Mouse (Mus musculus): ENCODE results near the gene Fignl1.
A peak's percentile ranks its signal among the peaks of the same experiment; 100 is the strongest.

The Fignl1 gene

DNA sequence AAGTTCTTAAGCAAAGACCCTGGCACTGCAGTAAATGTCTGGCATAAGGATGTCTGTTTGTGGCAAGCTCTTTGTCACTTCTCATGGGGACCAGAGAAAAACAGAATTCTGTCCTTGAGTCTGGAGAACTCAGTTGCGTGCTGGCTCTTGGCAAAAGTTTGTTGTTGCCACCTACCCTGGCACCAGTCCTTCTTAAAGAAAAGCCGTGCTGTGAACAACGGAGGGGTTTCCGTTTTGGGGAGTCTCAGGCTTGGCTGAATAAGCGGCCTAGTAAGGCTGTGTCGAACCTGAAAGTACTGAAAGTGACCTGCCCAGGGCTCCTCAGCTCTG is 24.0 kb upstream of the Fignl1 start:
- no peak for DNase-seq (ENCODE audit: low spot score in 2 of 2)

DNA sequence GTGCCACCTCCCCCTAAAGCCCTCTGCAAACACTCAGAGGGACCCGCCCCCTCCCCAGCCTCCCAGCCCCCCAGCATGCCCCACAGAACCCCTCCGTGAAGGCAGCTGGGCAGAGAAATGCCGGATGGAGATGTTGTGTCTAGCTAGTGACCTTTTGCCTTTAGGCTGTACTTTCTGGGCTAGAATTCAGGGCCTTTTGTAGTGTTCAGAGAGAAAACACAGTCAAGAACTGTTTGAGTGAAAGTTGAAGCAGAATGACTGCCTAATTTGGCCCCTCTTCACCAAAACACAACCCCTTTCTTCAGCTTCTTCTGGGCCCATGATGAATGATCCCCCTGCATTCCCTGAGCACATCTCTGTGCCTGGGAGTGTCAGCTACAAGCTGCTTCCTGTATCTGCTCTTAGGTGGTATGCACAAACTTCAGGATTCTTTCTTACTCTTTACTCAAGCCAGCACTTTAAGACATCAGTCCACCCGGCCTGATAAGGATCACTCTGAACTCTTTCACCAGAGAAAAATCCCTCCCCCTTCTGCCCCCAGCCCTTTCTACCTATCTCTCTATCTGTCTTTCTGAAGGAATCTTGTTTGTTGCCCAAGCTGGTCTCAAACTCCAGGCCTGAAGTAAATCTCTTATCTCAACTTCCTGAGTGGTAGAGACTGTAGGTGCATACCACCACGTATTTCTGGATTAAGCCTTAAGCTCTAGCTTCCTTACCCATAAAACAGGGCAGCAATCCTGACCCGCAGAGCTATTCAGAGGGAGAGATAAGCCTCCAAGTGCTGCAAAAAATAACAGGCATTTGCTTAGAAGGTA is 23.4 kb upstream of the Fignl1 start:
- DNase-seq (ENCODE audit: low spot score in 2 of 2) = no peak

DNA sequence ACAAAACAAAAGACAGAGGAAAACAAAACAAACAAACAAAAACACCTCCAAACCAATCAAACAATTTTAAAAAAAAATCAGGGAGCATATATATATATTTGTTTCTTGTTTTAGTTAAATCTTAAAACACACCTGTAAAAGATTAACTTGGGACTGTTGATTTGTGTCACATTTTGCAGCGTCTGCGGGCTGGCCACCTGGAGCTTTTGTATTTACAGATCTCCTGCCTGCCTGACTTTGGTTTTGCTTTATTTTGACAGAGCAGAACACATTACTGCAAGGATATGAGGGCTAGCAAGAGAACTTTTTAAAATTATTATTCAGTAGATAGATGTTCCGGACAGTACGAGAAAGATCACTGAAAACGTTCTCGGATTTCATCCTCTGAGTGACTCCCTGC is 22.8 kb upstream of the Fignl1 start:
- no peak for DNase-seq (ENCODE audit: low spot score in 2 of 2)

DNA sequence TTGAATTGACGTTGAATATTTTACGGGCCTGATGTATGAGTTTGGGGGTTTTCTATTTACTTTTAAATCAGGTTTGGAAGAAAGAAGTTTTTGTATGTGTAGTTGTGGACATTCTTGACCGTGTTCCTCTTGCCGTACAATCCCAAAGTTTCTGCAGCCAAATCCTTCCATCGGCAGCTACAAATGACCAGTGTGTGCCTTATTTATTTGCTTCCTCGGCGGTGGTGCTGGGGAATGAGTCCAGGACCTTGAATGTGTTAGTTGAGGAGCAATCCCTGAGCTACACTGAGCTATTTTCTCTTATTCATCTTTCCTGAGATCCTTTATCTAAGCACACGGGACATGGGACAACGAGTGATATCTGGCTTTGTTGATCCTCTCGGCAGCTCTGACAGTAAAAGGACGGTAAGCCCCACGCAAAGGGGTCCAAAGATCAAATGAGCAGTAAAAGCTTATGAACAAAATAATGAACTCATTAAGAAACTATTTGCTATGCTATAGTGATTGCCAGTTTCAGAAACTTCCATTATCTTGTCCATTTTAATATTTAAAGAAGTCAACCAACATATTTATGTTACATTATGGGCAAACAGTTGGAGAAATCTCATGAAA is 22.2 kb upstream of the Fignl1 start:
- no peak for DNase-seq (ENCODE audit: low spot score in 2 of 2)

DNA sequence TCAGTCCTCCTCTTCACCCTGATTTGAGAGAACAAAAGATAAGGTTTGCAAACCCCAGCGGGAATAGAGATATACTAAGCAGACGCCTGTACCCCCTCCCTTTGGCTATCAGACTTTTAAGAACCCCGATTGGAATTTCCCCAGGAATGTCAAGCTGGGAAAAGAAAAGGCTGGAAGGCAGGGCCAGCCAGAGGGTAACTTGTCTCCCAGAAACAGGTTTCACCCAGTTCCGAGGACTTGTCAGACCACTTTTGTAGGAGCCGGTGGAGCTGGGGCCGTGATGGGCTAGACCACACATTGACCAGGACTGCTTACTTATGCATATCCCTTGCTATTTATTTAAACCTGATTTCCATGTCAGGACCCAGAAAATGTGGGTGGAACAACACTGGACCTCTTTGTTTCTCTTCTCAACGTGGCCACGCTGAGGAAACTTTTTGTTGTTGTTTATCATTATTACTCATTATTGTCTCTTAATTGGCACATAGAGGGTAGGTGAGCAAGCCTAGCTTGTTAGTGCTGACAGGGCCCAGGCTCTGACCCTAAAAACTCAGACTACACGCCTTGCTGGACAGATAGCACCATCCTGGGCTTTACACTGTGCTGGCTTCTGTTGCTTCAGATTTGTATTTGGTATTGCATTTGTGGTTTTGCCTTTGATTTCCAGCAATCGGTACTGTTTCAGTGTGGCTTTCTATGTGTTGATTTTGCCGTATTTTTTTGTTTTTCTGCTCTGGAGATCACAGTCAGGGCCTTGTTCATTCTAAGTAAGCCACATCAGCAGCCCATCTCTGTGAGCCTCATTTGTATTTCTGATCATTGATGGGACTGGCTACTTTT is 20.6 kb upstream of the Fignl1 start:
- no peak for DNase-seq (ENCODE audit: low spot score in 2 of 2)

DNA sequence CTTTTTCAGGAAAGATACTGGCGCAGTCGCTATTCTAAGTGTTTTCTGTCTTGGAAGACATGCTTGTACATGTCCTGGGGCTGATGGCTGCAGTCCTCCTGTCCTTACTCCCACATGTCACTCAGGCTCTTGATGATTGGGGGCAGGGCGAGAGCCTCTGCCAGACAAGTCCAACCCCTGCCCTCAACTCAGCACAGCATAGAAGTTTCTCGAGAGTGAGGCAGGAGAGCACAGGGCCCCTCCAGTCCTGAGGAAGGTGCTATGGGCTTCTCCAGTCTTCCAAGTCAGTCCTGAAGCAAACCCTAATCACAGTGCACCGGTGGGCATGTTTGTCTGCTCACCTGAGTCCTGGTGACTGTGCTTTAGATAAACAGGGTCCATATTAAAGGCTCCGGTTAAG is 20.0 kb upstream of the Fignl1 start:
- no peak for DNase-seq (ENCODE audit: low spot score in 2 of 2)

DNA sequence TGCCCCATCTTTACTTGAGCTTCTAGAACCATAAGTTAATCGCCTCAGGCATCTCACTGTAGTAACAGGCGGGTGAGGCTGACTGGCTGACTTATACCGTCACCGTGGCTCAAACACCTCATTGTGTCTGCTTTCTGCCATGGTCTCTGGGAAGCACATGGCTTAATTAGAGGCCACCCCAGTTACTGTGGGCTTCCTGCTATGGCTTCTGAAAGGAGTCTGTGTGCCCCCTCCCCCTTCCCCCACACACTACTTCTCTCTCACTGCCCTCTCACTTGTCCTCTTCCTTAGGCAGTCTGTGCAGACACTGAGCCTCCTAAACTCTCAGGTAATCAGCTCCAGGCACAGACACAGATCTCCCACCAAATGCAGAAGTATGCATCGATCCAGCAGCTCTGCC is 19.5 kb upstream of the Fignl1 start:
- DNase-seq (ENCODE audit: low spot score in 2 of 2) = no peak

DNA sequence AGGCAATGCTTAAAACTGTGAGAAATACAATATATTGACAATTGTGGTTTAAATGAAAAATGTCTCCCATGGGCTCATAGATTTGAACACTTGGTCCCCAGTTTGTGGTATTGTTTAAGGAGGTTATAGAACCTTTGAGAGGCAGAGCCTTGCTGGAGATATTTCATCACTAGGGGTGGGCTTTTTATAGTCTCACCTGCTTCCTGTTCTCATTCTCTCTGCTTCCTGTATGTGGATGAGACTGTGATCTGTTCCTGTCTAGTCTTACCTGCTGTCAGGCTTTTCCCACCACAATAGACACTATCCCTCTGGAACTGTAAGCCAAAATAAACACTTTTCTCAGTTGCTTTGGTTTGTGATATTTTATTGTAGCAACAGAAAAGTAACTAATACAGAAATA is 17.7 kb upstream of the Fignl1 start:
- DNase-seq (ENCODE audit: low spot score in 2 of 2) = no peak

DNA sequence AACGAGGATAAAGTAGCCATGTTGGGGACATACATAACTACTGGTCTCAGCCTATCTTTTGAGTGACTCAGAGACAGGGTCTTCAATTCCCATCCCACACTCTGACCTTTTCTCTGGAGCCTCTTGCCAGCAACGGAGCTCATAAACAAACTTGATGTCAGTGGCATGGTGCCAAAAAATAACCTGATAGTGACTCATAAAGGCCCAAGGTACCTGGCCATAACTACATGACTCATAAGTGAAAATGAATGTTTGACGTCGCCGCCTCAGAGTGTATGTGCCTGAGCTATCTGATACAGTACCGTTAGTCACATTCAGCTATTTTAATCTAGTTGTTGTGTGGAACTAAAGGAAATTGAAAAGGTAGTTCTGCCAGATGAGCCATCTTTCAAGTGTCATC is 16.9 kb upstream of the Fignl1 start:
- no peak for DNase-seq (ENCODE audit: low spot score in 2 of 2)

DNA sequence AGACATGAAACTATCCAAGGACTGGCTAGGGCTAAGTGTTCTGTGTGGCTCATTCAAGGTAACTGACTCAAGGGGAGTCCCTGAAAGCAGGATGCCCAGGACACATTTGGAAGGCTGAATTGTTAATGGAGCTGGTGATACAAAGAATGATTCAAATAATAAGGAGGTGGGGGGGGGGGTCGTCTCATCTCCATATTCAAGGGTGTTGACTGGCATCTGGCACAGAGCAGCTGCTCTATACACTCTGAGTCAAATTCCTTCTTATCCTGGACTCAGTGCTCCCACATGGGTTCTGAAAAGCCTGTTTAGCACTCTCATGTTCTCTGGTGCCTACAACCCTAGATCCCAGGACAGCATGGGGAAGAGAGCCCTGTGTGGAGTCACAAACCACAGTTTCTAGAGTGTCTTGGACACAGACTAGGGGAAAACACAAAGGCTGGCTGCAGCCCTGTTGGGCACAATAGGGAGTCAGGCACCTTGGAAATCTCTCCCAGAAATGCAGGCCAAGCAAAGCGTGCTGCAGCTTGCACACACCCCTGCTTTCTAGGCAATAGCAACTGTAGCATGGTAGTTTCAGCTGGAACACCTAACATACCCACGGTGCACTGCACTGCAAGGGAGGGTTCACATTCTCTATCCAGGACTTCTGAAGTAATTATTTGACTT is 16.3 kb upstream of the Fignl1 start:
- DNase-seq (ENCODE audit: low spot score in 2 of 2) = no peak

DNA sequence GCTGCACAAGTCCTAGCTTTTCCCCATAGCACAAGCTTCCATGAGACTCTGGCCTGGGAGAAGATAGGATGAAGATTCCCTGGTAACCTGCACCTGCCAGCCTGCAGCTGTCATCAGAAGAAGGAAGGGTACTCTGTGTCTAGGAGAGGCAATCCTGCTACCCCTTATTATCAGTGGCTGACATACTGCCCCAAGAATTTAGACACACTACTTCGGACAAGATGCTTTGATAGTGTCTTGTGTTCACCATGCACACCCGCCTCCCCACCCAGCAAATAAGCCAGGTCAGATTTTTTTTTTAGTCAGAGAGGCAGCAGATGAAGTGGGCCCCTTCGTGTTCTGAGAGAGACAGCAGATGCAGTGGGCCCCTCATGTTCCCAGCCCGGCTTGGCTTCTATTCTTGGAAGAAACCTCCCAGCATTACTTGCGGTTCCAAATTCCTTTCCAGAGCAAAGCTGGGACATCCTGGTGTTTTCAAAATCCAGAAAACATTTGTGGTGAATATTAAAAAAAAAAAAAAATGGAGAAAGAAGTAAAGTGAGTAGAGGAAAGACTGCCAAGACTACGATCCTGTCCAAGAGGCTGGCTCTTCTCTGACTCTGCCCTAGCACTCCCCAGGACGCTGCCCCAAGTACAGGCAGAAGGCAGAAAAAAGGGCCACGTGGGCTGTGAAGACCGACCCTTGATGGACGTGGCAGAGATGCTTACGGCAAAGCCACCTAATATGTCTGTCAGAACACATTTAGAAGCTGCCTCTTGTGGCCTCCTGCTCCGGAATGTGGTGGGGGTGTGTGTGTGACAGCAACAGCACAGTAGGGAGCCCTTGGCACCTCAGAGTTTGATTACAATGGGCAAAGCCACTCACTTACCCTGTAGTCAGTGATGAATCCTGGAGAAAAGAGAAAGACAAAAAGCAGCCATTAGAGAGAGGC is 15.5 kb upstream of the Fignl1 start:
- DNase-seq (ENCODE audit: low spot score in 2 of 2) = no peak

DNA sequence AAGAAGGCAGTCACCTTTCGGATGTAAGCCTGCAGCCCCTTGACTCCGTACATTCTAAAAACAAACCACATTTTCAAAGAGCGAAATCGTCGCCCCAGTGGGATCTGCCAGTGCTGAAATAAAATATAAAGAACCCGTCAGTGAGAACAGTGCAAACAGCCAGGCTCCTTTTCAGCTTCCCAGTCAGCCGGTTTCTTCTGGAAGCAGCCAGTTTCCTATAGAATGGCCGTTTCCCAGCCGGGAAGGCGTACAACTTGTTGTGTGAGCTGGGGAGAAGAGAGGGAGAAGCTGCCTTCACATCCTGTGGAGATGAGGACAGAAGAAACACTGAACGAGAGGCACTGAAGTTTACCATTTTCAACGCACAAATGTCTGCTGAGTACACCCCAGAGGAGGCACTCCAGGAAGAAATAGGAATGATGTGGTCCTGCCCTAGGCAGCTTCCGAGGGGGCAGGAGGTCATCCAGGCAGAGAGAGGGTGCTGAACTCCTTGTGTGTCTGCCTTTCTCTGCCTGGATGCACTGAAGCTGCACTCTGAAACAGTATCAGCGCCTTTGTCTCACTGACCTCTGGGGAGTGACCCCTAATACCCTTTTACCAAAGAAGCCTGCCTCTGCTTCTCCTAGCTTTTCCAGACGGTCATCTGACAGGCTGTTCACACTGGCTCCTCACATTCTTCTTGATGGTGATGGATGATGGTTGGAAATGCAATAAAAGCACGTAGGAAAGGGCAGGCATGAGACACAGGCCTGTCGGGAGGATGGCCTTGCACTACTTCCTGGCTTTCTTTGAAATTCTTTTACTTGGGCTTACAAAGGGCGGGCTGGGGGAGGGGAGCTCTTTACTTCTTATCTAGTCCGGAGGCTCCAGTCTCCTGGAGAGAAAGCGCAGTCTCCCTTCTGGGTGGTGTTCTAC is 13.7 kb upstream of the Fignl1 start:
- DNase-seq (ENCODE audit: low spot score in 2 of 2) = peak; percentile 38 to 42

DNA sequence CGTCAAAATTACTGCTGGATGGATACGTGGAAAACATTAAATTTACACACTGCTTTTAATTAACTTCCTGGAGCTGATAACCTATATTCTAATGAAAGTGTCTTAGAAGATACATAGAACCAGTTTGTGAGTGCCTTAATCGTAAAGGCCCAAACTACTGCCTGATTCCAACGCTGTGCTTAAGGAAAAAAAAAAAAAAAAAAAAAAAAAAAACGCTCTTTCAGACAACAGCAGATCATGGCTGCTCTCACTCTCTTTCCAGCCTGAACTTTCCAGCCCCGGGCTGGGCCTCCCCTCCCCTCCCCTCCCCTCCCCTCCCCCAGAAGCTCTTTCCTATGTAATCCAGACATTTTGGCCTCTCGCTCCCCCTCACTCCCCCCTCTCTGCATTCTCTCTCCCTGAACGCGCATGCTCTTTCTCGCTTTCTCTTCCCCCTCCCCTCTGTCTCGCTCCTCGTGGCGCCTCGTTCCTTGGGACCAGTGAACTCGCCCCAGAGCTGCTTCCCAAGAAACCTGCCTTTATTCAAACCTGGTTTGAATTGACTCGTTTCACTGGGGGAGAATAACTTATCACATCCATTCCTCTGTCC is 12.7 kb upstream of the Fignl1 start:
- peak; percentile 62 to 66 for DNase-seq (ENCODE audit: low spot score in 2 of 2)

DNA sequence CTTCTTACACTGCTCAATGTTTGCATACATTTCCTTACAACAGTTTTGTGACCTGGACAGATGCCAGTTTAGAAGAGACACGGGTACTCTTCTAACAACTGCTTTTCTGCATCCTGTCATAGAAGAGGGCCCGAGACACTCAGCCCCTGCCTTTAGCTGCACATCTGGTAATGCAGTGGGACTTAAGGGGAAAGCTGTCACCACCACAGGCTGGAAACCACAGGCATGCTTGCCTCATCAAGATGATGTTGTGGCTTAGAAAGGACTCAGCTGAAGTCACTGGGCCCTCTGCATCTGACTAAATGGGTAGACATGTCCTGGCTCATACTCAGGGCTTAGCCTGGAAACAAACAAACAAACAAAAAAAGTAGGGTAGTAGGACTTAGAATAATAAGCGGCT is 12.0 kb upstream of the Fignl1 start:
- no peak for DNase-seq (ENCODE audit: low spot score in 2 of 2)

DNA sequence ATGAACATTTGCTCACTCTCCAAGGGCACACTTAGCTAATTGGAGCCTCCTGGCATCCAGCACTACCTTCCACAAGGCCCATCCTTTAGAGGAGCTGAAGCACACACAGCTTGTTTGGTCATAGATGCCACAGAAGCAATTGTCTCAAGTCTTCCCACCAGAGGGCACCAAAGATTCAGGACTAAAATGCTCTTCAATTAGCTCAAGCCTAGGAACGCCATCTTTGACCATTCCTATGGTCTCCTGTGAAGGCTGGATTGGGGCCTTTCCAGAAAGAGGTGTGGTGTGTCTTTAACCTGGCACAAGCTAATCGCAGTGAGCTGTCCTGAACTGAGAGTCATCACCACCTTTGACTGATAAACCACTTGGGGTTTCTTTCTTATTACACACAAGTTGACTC is 11.5 kb upstream of the Fignl1 start:
- peak; percentile 88 to 89 for DNase-seq (ENCODE audit: low spot score in 2 of 2)

DNA sequence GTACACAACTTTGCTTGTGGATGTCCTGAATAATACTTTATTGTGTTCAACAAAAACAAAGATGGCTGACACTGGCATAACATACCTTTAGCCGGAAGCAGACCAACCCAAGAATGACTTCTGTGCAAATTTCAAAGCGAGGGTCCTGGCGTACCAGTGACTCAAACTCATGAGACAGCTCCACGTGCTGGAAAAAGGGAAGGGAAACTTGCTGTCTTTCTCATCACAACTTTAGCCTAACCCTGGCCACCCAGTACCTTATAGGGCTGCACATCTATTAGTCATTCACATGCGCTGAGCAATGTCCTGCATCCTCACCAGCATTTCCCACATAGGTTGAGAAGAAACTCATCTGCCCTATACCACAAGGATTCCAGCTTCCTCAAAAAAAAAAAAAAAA is 10.4 kb upstream of the Fignl1 start:
- DNase-seq (ENCODE audit: low spot score in 2 of 2) = no peak

DNA sequence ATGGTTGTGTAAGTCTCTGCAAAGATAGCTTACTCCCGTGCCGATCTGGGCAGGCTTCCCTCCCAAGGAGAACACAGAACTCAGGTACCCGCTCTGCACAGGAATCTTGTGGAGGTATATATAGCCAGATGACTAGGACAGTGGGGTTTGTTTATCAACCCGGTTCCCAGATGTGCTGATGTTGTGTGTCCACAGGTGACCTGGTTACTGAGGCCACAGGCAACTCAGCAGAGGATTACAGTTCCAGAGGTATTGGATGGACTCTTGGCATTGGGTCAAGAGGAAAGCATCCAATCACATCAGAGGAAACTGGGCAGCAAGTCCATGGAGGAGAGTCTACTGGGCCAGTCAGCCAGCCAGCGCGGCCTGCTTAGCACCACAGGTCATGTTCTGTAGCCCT is 10.0 kb upstream of the Fignl1 start:
- no peak for DNase-seq (ENCODE audit: low spot score in 2 of 2)

DNA sequence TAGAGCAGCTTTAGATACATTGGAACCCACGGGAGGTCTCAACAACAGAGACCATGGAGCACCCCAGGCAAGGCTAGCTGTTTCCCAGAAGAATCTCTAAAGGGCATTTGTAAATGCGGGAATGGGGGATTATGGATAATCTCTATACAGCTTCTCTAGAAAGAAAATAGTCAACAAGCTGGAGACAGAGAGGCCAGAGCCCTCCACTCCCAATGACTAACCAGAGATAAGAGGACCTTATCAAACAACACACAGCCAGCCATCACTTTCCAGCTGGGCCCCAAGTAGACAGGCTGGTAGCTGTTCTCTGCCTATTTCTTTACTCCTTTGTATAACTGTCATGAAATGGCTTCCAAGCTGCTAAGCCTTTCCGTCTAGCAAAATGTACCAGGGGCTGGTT is 7.0 kb upstream of the Fignl1 start:
- no peak for DNase-seq (ENCODE audit: low spot score in 2 of 2)

DNA sequence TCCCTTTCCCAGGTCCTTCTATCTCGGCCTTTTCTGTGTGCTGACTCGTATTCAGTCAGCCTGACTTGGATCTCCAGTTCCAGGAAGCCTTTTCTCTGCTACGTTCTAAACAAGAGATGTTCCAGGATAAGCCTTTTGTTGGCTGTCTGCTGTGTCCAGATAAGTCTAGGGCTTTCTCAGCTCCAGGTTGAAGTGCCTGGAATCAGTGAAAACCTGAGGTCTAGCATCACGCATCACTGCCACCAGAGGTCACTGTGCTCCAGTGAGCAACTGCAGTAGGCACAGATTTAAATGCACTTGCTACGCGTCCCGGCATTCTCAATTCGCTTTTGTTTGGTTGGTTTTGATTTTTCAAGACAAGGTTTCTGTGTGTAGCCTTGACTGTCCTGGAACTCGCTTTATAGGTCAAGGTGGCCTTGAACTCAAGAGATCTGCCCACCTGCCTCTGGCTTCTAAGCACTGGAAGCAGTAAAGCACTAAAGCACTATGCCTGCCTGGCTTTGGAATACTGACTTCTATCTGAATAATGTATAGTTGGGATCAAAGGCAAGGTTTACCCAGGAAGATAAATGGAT is 3.2 kb upstream of the Fignl1 start:
- peak; percentile 84 to 88 for DNase-seq (ENCODE audit: low spot score in 2 of 2)

All from right cerebral cortex, postnatal 10 days (tissue).